Mouse (Mus musculus) heart, embryonic 12.5 days (tissue): ENCODE data around the gene Lpar3. TPM values are rescaled to one million over a fixed set of nuclear protein-coding genes. Genes with fewer than 3 reads are reported as not detected.

Experiments used
- ATAC-seq: fragments of 200-750 bp; cut with Nextera tagmentation; 2 replicates; pipeline ENCODE4 v1.8.0; 2017; ENCODE audit warnings: moderate TSS enrichment, moderate library complexity; ENCODE audit not compliant: insufficient number of reproducible peaks, low FRiP score
- H3K27ac ChIP-seq: fragments of 300-500 bp; sonication (generic); 2 replicates; pipeline ENCODE4 v1.5.1; 2016; ENCODE audit warnings: mild to moderate bottlenecking, moderate library complexity; ENCODE audit not compliant: poor library complexity, severe bottlenecking
- H3K27me3 ChIP-seq: fragments of 300-500 bp; sonication (generic); replicated peaks from 2 replicates; pipeline ENCODE4 v1.6.1; 2016; ENCODE audit warnings: mild to moderate bottlenecking, moderate library complexity
- H3K36me3 ChIP-seq: fragments of 300-500 bp; sonication (generic); 2 replicates; pipeline ENCODE4 v1.6.1; 2016; ENCODE audit warnings: mild to moderate bottlenecking, moderate library complexity
- H3K4me1 ChIP-seq: fragments of 300-500 bp; sonication (generic); replicated peaks from 2 replicates; pipeline ENCODE4 v1.6.1; 2016; ENCODE audit warnings: mild to moderate bottlenecking
- H3K4me2 ChIP-seq: fragments of 300-500 bp; sonication (generic); 2 replicates; pipeline ENCODE4 v1.6.1; 2016; ENCODE audit warnings: mild to moderate bottlenecking, moderate library complexity
- H3K4me3 ChIP-seq: fragments of 300-500 bp; sonication (generic); 2 replicates; pipeline ENCODE4 v1.5.1; 2016; ENCODE audit warnings: mild to moderate bottlenecking
- H3K9ac ChIP-seq: fragments of 300-500 bp; sonication (generic); 2 replicates; pipeline ENCODE4 v1.6.1; 2016; ENCODE audit warnings: mild to moderate bottlenecking, moderate library complexity
- H3K9me3 ChIP-seq: fragments of 300-500 bp; sonication (generic); replicated peaks from 2 replicates; pipeline ENCODE4 v1.6.1; 2016; ENCODE audit warnings: mild to moderate bottlenecking, moderate library complexity
- WGBS: fragments of 180-500 bp; shearing (Covaris S2); methylation state at CpG from one replicate; pipeline ENCODE4 v1.1.7; 2016; 5-methylcytosine and 5-hydroxymethylcytosine counted together
- polyA plus RNA-seq: library from polyadenylated mRNA; unstranded; fragments of >200 nt; fragmentation: Nextera tagmentation; extraction: Ambion mirVana; gene quantifications from 2 replicates; pipeline ENCODE4 v1.2.1, GENCODE M21; 2016

The Lpar3 gene
- polyA plus RNA-seq, 1 experiment from 2014 or later: 65.8 TPM

DNA sequence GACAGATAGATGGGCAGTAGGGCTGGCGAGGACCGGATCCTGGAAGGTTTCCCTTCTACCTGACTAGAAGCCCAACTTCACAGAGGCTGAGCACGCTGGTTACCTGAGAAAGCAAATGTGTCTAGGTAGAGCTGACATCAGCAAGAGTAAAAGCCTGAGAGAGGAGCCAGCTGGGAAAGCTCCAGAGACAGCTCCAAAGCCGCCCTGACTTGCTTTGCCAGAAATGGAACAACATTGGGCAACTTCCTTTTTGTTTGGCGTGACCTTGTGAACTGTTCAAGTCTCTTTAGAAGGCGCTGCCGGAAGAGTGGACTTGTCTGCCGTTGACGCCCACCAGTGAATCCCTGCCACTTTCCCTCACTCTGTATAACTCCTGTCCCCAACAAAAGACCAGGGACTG lies 39.4 kb downstream of the Lpar3 start:
- Histone ChIP-seq H3K9ac (no peak overlapping the region), H3K4me1 (peaks cover 58% of the 10 kb centered on the region), H3K9me3 (no peaks in the 10 kb centered on the region), H3K4me2 (no peak overlapping the region), H3K4me3 (no peak overlapping the region), H3K27ac (no peak overlapping the region), H3K36me3 (no peaks in the 10 kb centered on the region), H3K27me3 (no peaks in the 10 kb centered on the region)
- WGBS: 69% methylated on average over 9 of the region's 9 CpGs
- ATAC-seq: no peak

DNA sequence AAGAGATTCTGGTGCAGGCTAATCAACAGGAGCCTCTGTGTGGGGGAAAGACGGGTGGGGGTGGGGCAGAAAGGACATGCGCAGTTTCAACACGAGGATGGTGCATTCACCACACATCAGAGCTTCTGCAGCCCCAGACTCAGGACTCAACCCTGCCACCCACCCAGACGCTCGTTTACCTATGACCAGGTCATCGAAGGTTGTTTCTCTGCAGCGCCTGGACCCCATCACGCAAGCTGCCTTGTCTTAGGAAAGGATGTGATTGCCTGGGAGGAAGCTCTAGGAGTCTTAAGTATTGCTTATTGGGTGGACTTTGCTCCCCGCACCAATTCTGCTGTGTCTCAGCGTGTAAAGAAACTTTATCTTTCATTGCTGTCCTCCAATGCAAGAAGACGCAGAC lies 40.1 kb downstream of the Lpar3 start:
- Histone ChIP-seq H3K4me1 (peaks cover 56% of the 10 kb centered on the region), H3K36me3 (no peaks in the 10 kb centered on the region), H3K4me3 (no peak overlapping the region), H3K9me3 (no peaks in the 10 kb centered on the region), H3K4me2 (no peak overlapping the region), H3K9ac (no peak overlapping the region), H3K27me3 (no peaks in the 10 kb centered on the region), H3K27ac (no peak overlapping the region)
- no peak for ATAC-seq
- WGBS: 61% methylated on average over 11 of the region's 11 CpGs

DNA sequence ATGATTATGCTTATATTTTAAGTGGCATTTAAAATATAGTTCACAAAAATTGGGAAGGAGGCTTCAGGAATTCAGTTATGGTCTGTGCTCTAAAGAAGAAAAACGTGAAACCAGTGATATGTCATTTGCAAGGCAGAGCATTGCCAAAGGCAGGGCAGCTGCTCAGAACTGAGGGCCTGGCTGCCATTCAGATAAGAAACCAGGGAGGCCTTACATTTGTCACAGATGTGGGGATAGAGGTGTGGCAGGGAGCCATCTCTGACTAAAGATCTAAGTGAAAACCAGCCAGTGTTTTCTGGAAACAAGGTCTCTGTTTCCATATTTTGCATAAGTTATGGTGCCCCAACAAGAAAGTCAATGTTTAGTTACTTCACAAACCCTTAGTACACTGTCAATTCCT lies 41.8 kb downstream of the Lpar3 start:
- peaks cover 4% of the 10 kb centered on the region; the same call in 1 of the 2 replicates for H3K36me3 ChIP-seq
- WGBS: 15% methylated on average over 1 of the region's 1 CpGs
- H3K9ac ChIP-seq: no peak overlapping the region
- no peaks in the 10 kb centered on the region for H3K9me3 ChIP-seq
- ATAC-seq: no peak
- H3K4me2 ChIP-seq: no peak overlapping the region
- no peaks in the 10 kb centered on the region for H3K27me3 ChIP-seq
- no peak overlapping the region for H3K4me3 ChIP-seq
- no peak overlapping the region for H3K27ac ChIP-seq
- H3K4me1 ChIP-seq: peaks cover 43% of the 10 kb centered on the region

DNA sequence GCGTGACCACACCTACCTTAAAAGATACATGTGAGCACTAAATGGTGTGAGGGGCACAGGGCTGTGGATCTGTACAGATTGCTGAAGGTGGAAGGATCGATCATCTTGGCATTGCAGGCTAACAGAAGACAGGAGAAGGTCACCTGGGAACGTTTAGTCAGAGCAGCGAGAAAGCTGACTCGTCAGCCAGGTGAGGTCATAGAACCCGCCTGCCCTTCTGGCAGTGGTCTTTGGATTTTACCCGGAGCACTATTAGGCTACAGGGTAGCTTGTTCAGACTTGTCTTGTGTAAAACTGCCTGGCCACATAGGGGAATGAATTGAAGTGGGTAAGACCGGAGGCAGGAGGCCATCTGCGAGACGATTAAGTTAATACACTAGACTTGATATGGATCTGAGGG lies 43.4 kb downstream of the Lpar3 start:
- H3K27ac ChIP-seq: no peak overlapping the region
- H3K4me1 ChIP-seq: peaks cover 34% of the 10 kb centered on the region
- peaks cover 4% of the 10 kb centered on the region; the same call in 1 of the 2 replicates for H3K36me3 ChIP-seq
- no peak overlapping the region for H3K9ac ChIP-seq
- H3K4me3 ChIP-seq: no peak overlapping the region
- 78% methylated on average over 10 of the region's 10 CpGs for WGBS
- H3K9me3 ChIP-seq: no peaks in the 10 kb centered on the region
- H3K4me2 ChIP-seq: no peak overlapping the region
- no peak for ATAC-seq
- no peaks in the 10 kb centered on the region for H3K27me3 ChIP-seq

DNA sequence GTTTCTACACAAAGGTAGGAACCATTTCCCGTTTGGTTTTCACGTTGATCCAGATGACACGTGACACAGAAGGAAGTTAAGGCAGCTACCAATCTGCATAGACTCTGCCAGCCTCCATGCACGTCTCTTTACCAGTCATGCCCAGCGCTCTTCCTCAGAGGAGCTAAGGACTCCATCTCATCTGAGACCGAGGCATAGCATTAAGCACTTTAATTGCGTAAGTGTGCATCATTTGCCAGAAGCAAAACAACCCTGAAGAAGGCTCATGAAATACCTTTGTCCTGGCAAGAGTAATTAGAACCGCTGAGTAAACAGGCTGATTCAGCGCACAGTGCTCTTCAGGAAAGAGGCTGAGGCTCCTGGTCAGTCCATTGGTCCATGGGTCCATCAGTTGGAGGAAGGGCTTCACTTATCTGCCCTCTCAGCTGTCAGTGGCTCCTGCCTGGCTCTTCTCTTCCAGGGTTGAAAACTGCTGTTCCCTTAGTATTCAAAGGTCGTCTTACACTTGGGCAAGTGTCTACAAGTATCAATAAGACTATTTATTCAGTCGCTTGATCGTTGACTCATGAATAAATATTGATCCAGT lies 44.9 kb downstream of the Lpar3 start:
- H3K27me3 ChIP-seq: no peaks in the 10 kb centered on the region
- no peak for ATAC-seq
- peaks cover 26% of the 10 kb centered on the region for H3K4me1 ChIP-seq
- peaks cover 4% of the 10 kb centered on the region; the same call in 1 of the 2 replicates for H3K36me3 ChIP-seq
- WGBS: 68% methylated on average over 12 of the region's 12 CpGs
- H3K4me3 ChIP-seq: no peak overlapping the region
- H3K4me2 ChIP-seq: no peak overlapping the region
- H3K9ac ChIP-seq: no peak overlapping the region
- no peak overlapping the region for H3K27ac ChIP-seq
- H3K9me3 ChIP-seq: no peaks in the 10 kb centered on the region

DNA sequence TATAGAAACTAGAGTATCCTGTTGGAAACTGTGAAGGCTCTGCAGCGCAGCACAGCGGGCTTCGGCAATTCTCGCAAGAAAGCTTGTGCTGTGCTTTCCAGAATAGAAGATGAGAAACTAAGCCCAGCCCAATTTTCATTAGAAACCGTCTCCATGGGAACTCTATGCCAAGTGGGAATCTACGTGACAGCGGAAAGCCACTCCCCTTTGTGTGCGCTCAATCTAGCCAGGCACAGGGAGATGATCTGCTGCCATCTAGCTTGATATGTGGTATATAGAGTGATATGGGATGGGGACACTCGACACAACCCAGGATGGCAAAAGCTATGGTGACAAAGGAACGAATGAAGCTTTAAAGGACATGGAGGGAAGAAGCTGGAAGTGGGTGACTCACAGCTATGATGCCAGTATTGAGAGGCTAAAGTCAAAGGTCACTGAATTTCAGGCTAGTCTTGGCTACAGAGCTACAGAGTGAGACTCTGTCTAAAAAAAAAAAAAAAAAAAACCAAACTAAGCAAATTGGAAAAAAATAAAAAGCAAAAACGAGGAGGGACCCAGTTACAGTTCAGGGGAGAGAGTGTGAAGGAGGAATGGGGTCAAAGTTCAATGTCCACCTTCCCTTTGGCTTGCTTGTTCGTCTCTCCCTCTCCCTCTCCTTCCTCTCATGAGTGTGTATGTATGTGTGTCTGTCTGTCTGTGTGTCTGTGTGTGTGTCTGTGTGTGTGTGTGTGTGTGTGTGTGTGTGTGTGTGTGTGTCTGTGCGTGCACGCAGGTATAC lies 47.5 kb downstream of the Lpar3 start:
- Histone ChIP-seq H3K27me3 (no peaks in the 10 kb centered on the region), H3K4me3 (no peak overlapping the region), H3K27ac (no peak overlapping the region), H3K4me2 (no peak overlapping the region), H3K9me3 (no peaks in the 10 kb centered on the region), H3K36me3 (peaks cover 7% of the 10 kb centered on the region), H3K4me1 (peaks cover 14% of the 10 kb centered on the region), H3K9ac (no peak overlapping the region)
- 80% methylated on average over 14 of the region's 14 CpGs for WGBS
- ATAC-seq: no peak

DNA sequence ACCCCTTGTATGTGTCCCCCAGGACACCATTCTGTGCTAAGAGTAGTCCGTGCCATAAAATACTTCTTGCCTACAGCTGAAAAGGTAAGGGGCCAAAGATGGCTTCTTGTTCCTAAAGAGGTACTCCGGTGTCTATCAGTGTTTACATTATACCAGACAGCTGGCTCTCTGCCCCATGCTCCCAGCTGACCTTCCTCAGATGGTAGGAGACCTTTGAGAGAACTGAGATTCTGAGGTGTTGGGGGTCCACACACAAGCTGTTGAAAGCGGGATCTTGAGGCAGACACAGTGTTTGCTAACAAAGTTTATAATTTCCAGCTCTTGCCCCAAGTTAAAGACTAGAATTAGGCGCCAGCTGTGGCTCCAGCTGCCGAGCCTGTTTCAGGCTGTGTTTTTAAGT lies 53.7 kb downstream of the Lpar3 start:
- Histone ChIP-seq H3K36me3 (peaks cover 4% of the 10 kb centered on the region; the same call in 1 of the 2 replicates), H3K27me3 (no peaks in the 10 kb centered on the region), H3K9me3 (no peaks in the 10 kb centered on the region), H3K27ac (peak overlapping the region; percentile 92), H3K4me1 (peaks cover 63% of the 10 kb centered on the region), H3K4me2 (no peak overlapping the region), H3K4me3 (no peak overlapping the region), H3K9ac (no peak overlapping the region)
- 34% methylated on average over 5 of the region's 5 CpGs for WGBS
- no peak for ATAC-seq

DNA sequence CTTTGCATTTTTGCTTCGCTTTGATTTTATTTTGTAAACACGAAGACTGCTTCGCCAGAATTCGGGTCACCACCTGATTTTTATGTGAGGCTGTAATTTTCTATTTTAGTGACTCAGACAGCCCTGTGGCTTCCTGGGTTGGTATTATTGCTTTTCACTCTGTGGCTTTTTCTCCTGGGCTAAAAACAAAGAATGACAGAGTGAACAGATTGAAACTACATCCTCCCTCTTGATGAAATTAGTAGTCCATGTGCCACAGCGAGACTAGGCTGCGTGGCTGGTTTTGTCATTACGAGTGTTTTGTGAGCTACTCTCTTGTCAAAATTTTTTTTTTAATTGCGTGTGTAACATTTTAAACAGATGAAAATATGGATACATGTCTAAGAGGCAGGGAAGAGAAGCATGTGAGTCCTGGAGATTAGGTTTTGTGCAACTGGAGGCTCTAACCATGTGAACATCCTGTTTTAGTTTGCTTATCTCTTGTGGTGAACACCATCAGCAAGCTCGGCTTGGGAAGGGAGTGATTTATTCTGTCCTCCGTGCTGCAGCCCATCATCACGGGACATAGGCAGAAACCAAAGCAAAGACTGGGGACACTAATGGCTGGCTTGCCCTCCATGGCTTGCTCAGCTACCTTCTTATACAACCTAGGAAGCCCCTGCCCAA lies 54.7 kb downstream of the Lpar3 start:
- Histone ChIP-seq H3K36me3 (peaks cover 4% of the 10 kb centered on the region; the same call in 1 of the 2 replicates), H3K27ac (peak overlapping the region; percentile 92), H3K27me3 (no peaks in the 10 kb centered on the region), H3K9ac (no peak overlapping the region), H3K4me2 (peak overlapping the region; percentile 37), H3K9me3 (no peaks in the 10 kb centered on the region), H3K4me3 (no peak overlapping the region), H3K4me1 (peaks cover 71% of the 10 kb centered on the region)
- ATAC-seq: no peak
- 55% methylated on average over 11 of the region's 11 CpGs for WGBS

DNA sequence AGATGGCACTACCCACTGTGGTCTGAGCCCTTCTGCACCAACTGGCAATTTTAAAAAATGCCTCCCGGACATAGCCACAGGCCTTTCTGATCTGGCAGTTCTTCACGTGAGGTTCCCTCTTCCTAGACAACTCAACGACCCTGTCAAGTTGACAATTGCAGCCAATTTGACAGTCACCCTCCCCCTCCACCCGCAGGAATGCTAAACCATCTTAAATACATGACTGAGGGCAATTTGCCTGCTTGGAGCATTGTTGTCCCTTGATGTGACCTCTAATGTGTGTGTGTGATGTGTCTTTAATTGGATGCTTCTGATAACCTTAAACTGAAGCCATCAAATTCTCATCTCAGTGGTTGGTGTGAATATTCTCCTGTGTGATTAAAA lies 55.3 kb downstream of the Lpar3 start:
- peaks cover 3% of the 10 kb centered on the region; the same call in 1 of the 2 replicates for H3K36me3 ChIP-seq
- no peak for ATAC-seq
- no peaks in the 10 kb centered on the region for H3K27me3 ChIP-seq
- H3K4me2 ChIP-seq: peak overlapping the region; percentile 37
- no peak overlapping the region for H3K4me3 ChIP-seq
- 24% methylated on average over 4 of the region's 4 CpGs for WGBS
- H3K4me1 ChIP-seq: peaks cover 77% of the 10 kb centered on the region
- H3K9ac ChIP-seq: no peak overlapping the region
- peak overlapping the region; percentile 92 for H3K27ac ChIP-seq
- no peaks in the 10 kb centered on the region for H3K9me3 ChIP-seq

DNA sequence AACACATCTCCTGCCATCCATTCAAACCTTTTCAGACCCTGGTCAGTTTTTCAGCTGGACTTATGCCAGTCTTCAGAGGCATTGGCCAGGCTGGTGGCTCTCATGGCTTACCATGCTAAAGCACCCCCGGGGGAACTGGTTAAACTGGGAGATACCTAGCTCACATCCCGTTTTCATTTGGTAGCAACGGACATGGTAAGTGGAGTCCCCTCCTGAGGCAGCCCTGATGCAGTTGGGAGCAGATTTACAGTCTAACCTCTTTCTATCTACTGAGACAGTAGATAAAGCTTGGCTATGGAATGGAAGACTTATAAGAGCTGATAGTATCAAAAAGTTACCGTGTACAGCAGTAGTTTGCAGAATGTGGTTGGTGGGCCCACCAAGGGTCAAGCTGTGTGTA lies 56.2 kb downstream of the Lpar3 start:
- no peaks in the 10 kb centered on the region for H3K27me3 ChIP-seq
- WGBS: 81% methylated on average over 4 of the region's 4 CpGs
- no peak overlapping the region for H3K4me3 ChIP-seq
- H3K36me3 ChIP-seq: 0 out of 2 replicates have a peak, but pooled peaks cover 2% of the 10 kb centered on the region
- H3K27ac ChIP-seq: peak overlapping the region; percentile 92
- no peak overlapping the region for H3K4me2 ChIP-seq
- H3K9ac ChIP-seq: no peak overlapping the region
- H3K9me3 ChIP-seq: no peaks in the 10 kb centered on the region
- H3K4me1 ChIP-seq: peaks cover 80% of the 10 kb centered on the region
- no peak for ATAC-seq

DNA sequence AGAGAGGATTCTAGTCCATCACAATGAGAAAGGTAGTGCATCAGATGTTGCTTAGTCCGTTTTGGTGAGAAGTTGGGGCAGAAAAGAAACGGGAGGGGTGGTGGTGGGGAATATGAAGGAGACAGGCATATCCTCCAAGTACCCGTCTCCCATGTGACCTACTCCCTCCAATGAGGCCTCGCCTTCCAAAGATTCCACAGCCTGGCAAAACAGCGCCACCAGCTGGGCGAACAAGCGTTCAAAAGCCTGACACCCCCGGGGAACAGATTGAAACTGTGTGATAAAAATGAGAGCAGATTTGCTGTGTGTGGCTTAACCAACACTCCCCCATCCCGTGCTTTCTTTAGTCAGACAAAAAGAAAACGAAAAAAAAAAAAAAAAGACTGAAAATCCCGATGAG lies 56.7 kb downstream of the Lpar3 start:
- H3K27me3 ChIP-seq: no peaks in the 10 kb centered on the region
- H3K4me1 ChIP-seq: peaks cover 78% of the 10 kb centered on the region
- 0 out of 2 replicates have a peak, but pooled peaks cover 2% of the 10 kb centered on the region for H3K36me3 ChIP-seq
- 66% methylated on average over 11 of the region's 11 CpGs for WGBS
- H3K27ac ChIP-seq: peak overlapping the region; percentile 92
- no peaks in the 10 kb centered on the region for H3K9me3 ChIP-seq
- H3K9ac ChIP-seq: no peak overlapping the region
- ATAC-seq: no peak
- H3K4me2 ChIP-seq: no peak overlapping the region
- H3K4me3 ChIP-seq: no peak overlapping the region
